Mouse (Mus musculus): ENCODE measurements around the gene Unc50. TPM values are rescaled to one million over a fixed set of nuclear protein-coding genes. Genes with fewer than 3 reads are reported as not detected.

Unc50 gene
- total RNA-seq, 2 experiments from 2014 or later, result 7.6 to 27.7 TPM

- no peak for ATAC-seq (replicated peaks; ENCODE audit: low FRiP score, poor library complexity, severe bottlenecking)
These were observed 13.2 kb downstream of the Unc50 start for GRCm38 (mm10) chr1:37442848-37443835.

- no peak for ATAC-seq (replicated peaks; ENCODE audit: low FRiP score, poor library complexity, severe bottlenecking)
These were observed 18.6 kb downstream of the Unc50 start for GRCm38 (mm10) chr1:37448361-37449095.

- ATAC-seq (replicated peaks; ENCODE audit: low FRiP score, poor library complexity, severe bottlenecking), result no peak
These were observed 21.3 kb downstream of the Unc50 start for GRCm38 (mm10) chr1:37451270-37451669.

GRCm38 (mm10) chr1:37457546-37457945 is 27.6 kb downstream of the Unc50 start:
- no peak for ATAC-seq (replicated peaks; ENCODE audit: low FRiP score, poor library complexity, severe bottlenecking)

- no peak for ATAC-seq (replicated peaks; ENCODE audit: low FRiP score, poor library complexity, severe bottlenecking)
These were observed 35.0 kb downstream of the Unc50 start for GRCm38 (mm10) chr1:37464878-37465452.

- no peak for ATAC-seq (replicated peaks; ENCODE audit: low FRiP score, poor library complexity, severe bottlenecking)
These were observed 36.5 kb downstream of the Unc50 start for GRCm38 (mm10) chr1:37466322-37466995.

GRCm38 (mm10) chr1:37467806-37468205 is 37.9 kb downstream of the Unc50 start:
- no peak for ATAC-seq (replicated peaks; ENCODE audit: low FRiP score, poor library complexity, severe bottlenecking)

- no peak for ATAC-seq (replicated peaks; ENCODE audit: low FRiP score, poor library complexity, severe bottlenecking)
These were observed 39.1 kb downstream of the Unc50 start for GRCm38 (mm10) chr1:37469007-37469406.

GRCm38 (mm10) chr1:37471179-37472148 is 41.5 kb downstream of the Unc50 start:
- no peak for ATAC-seq (replicated peaks; ENCODE audit: low FRiP score, poor library complexity, severe bottlenecking)

GRCm38 (mm10) chr1:37473251-37473650 is 43.3 kb downstream of the Unc50 start:
- no peak for ATAC-seq (replicated peaks; ENCODE audit: low FRiP score, poor library complexity, severe bottlenecking)

- ATAC-seq (replicated peaks; ENCODE audit: low FRiP score, poor library complexity, severe bottlenecking), result no peak
These were observed 44.1 kb downstream of the Unc50 start for GRCm38 (mm10) chr1:37474046-37474445.

GRCm38 (mm10) chr1:37474634-37475190 is 44.8 kb downstream of the Unc50 start:
- no peak for ATAC-seq (replicated peaks; ENCODE audit: low FRiP score, poor library complexity, severe bottlenecking)

GRCm38 (mm10) chr1:37475312-37475711 is 45.4 kb downstream of the Unc50 start:
- no peak for ATAC-seq (replicated peaks; ENCODE audit: low FRiP score, poor library complexity, severe bottlenecking)

- no peak for ATAC-seq (replicated peaks; ENCODE audit: low FRiP score, poor library complexity, severe bottlenecking)
These were observed 47.3 kb downstream of the Unc50 start for GRCm38 (mm10) chr1:37477250-37477649.

GRCm38 (mm10) chr1:37477928-37478327 is 48.0 kb downstream of the Unc50 start:
- no peak for ATAC-seq (replicated peaks; ENCODE audit: low FRiP score, poor library complexity, severe bottlenecking)

GRCm38 (mm10) chr1:37478416-37478815 is 48.5 kb downstream of the Unc50 start:
- 0 out of 2 replicates have a peak, but pooled peaks have one; percentile 52 for ATAC-seq (replicated peaks; ENCODE audit: low FRiP score, poor library complexity, severe bottlenecking)

GRCm38 (mm10) chr1:37479074-37479473 is 49.1 kb downstream of the Unc50 start:
- peak; percentile 83 for ATAC-seq (replicated peaks; ENCODE audit: low FRiP score, poor library complexity, severe bottlenecking)

- no peak for ATAC-seq (replicated peaks; ENCODE audit: low FRiP score, poor library complexity, severe bottlenecking)
These were observed 49.8 kb downstream of the Unc50 start for GRCm38 (mm10) chr1:37479759-37480158.
